Comparison of ENCODE assay signal across 7 mouse cellular contexts in the genomic region with DNA sequence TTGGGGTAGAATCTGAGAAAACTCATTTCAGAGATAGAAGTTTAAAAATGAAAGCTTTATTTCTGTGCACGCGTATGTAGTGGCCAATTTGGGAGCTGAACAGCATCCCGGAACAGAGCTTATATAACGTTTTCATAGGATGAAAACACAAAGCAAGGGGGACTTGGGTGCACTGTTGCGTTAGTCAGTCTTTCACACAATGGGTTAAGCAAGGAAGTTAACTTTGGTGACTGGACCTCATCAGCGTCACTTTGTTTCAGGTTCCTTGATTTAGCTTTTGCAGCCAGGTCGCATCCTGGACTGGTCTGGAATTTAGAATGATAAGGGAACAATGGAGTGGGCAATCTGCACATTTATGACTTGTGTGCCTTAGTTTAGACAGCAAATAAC. TPM values are rescaled to one million over a fixed set of nuclear protein-coding genes. Genes with fewer than 3 reads are reported as not detected.
DNase-seq lines count a peak whose midpoint lies in the region; ATAC-seq and TF ChIP-seq lines count a peak whose summit lies in the region.

No protein-coding gene starts in this region.

- 2% methylated on average over 7 of the region's 7 CpGs for WGBS in lung, adult 2 months
- 21% methylated on average over 7 of the region's 7 CpGs for WGBS in limb, embryonic 12.5 days
- 8% methylated on average over 7 of the region's 7 CpGs for WGBS in olfactory bulb, adult 2 months

- no peak for TF ChIP-seq CTCF in lung, adult 2 months (IDR thresholded peaks at IDR 0.05; ENCODE audit: insufficient read depth, low read length)
- no peak for TF ChIP-seq CTCF in embryonic fibroblast, embryonic 13.5 days (IDR thresholded peaks at IDR 0.05; ENCODE audit: borderline replicate concordance, insufficient read depth, low read length)
- TF ChIP-seq CTCF in olfactory bulb, adult 2 months (IDR thresholded peaks at IDR 0.05; ENCODE audit: insufficient read depth, low read depth, low read length), result no peak

- H3K27ac ChIP-seq in embryonic fibroblast, embryonic 13.5 days (ENCODE audit: insufficient read depth, low read length), result no peak overlapping the region
- H3K27ac ChIP-seq in limb, embryonic 12.5 days, result peak overlapping the region; percentile 54; the same call in 1 of the 2 replicates
- peak overlapping the region; percentile 39; the same call in 1 of the 2 replicates for H3K27ac ChIP-seq in olfactory bulb, adult 2 months (ENCODE audit: insufficient read depth, low read depth, low read length)

- ATAC-seq in limb, embryonic 12.5 days (ENCODE audit: insufficient number of reproducible peaks, insufficient read depth, low FRiP score, low TSS enrichment, low read depth), result no peak

- H3K9me3 ChIP-seq in limb, embryonic 12.5 days, result no peaks in the 10 kb centered on the region

- peak overlapping the region; percentile 73 for H3K4me3 ChIP-seq in lung, adult 2 months (replicated peaks; ENCODE audit: extremely low read depth, low read depth, low read length)
- peak overlapping the region; percentile 18; the same call in 1 of the 2 replicates for H3K4me3 ChIP-seq in embryonic fibroblast, embryonic 13.5 days (ENCODE audit: insufficient read depth, low read length)
- peak overlapping the region; percentile 66 for H3K4me3 ChIP-seq in limb, embryonic 12.5 days (replicated peaks)
- peak overlapping the region; percentile 58 for H3K4me3 ChIP-seq in olfactory bulb, adult 2 months (ENCODE audit: insufficient read depth, low read depth, low read length)

- 0 out of 2 replicates have a peak, but pooled peaks cover 5% of the 10 kb centered on the region for H3K27me3 ChIP-seq in limb, embryonic 12.5 days

- peaks cover 9% of the 10 kb centered on the region; the same call in 1 of the 2 replicates for H3K4me1 ChIP-seq in lung, adult 2 months (ENCODE audit: control insufficient read depth, insufficient read depth, low read length)
- peaks cover 2% of the 10 kb centered on the region; the same call in 1 of the 2 replicates for H3K4me1 ChIP-seq in embryonic fibroblast, embryonic 13.5 days (ENCODE audit: control insufficient read depth, insufficient read depth, low read length)
- H3K4me1 ChIP-seq in limb, embryonic 12.5 days (replicated peaks), result peaks cover 14% of the 10 kb centered on the region
- peaks cover 9% of the 10 kb centered on the region for H3K4me1 ChIP-seq in olfactory bulb, adult 2 months (ENCODE audit: control insufficient read depth, insufficient read depth, low read length)

- H3K4me2 ChIP-seq in limb, embryonic 12.5 days, result peak overlapping the region; percentile 75

- H3K9ac ChIP-seq in limb, embryonic 12.5 days (replicated peaks), result peak overlapping the region; percentile 32

- TF ChIP-seq POLR2A in lung, adult 2 months (IDR thresholded peaks at IDR 0.05; ENCODE audit: borderline replicate concordance, extremely low read depth, low read depth, low read length), result no peak
- TF ChIP-seq POLR2A in embryonic fibroblast, embryonic 13.5 days (IDR thresholded peaks at IDR 0.05; ENCODE audit: low read depth, low read length), result no peak
- no peak for TF ChIP-seq POLR2A in olfactory bulb, adult 2 months (IDR thresholded peaks at IDR 0.05; ENCODE audit: insufficient read depth, low read depth, low read length)

- H3K36me3 ChIP-seq in limb, embryonic 12.5 days, result peaks cover 19% of the 10 kb centered on the region

- no peak for DNase-seq in lung, adult 2 months
- no peak for DNase-seq in lung, postnatal 14 days
- no peak for DNase-seq in retina, embryonic 14.5 days (ENCODE audit: low spot score)
- no peak for DNase-seq in thymus, postnatal 25 days

RNA-seq across cellular contexts. Expression of gene E430018J23Rik, which starts 0.5 kb away (rescaled TPM):
- polyA plus RNA-seq in lung, adult 2 months (2012; rRNA removed), result 7.6 TPM in 2 replicates
- polyA plus RNA-seq in embryonic fibroblast, embryonic 13.5 days (2011; ENCODE audit: insufficient read length, low read depth, missing spikeins), result 5.3 and 7.1 TPM in 2 replicates
- 6.4 and 7.0 TPM in 2 replicates for polyA plus RNA-seq in limb, embryonic 12.5 days (2016; fragmentation: Nextera tagmentation; extraction: Ambion mirVana)
- polyA plus RNA-seq in olfactory bulb, adult 2 months (2012; ENCODE audit: insufficient read depth, insufficient read length, low replicate concordance, missing spikeins), result not detected in 2 replicates

RNA-seq across cellular contexts. Expression of gene 9130019O22Rik, which starts 7.0 kb away (rescaled TPM):
- polyA plus RNA-seq in lung, adult 2 months (2012; rRNA removed), result 4.1 and 5.1 TPM in 2 replicates
- 1.6 and 2.1 TPM in 2 replicates for polyA plus RNA-seq in embryonic fibroblast, embryonic 13.5 days (2011; ENCODE audit: insufficient read length, low read depth, missing spikeins)
- 5.8 and 6.7 TPM in 2 replicates for polyA plus RNA-seq in limb, embryonic 12.5 days (2016; fragmentation: Nextera tagmentation; extraction: Ambion mirVana)
- not detected in 2 replicates for polyA plus RNA-seq in olfactory bulb, adult 2 months (2012; ENCODE audit: insufficient read depth, insufficient read length, low replicate concordance, missing spikeins)

RNA-seq across cellular contexts. Expression of gene Zfp764, which starts 12.7 kb away (rescaled TPM):
- 7.5 and 8.5 TPM in 2 replicates for polyA plus RNA-seq in lung, adult 2 months (2012; rRNA removed)
- 3.3 and 5.0 TPM in 2 replicates for polyA plus RNA-seq in embryonic fibroblast, embryonic 13.5 days (2011; ENCODE audit: insufficient read length, low read depth, missing spikeins)
- 7.0 and 8.3 TPM in 2 replicates for polyA plus RNA-seq in limb, embryonic 12.5 days (2016; fragmentation: Nextera tagmentation; extraction: Ambion mirVana)
- not detected in 2 replicates for polyA plus RNA-seq in olfactory bulb, adult 2 months (2012; ENCODE audit: insufficient read depth, insufficient read length, low replicate concordance, missing spikeins)

RNA-seq across cellular contexts. Expression of gene Zfp747, which starts 18.1 kb away (rescaled TPM):
- polyA plus RNA-seq in lung, adult 2 months (2012; rRNA removed), result 10.9 TPM in 2 replicates
- 4.5 and 7.0 TPM in 2 replicates for polyA plus RNA-seq in embryonic fibroblast, embryonic 13.5 days (2011; ENCODE audit: insufficient read length, low read depth, missing spikeins)
- 9.2 and 10.1 TPM in 2 replicates for polyA plus RNA-seq in limb, embryonic 12.5 days (2016; fragmentation: Nextera tagmentation; extraction: Ambion mirVana)
- not detected in 2 replicates for polyA plus RNA-seq in olfactory bulb, adult 2 months (2012; ENCODE audit: insufficient read depth, insufficient read length, low replicate concordance, missing spikeins)

RNA-seq across cellular contexts. Expression of gene Zfp688, which starts 27.9 kb away (rescaled TPM):
- polyA plus RNA-seq in lung, adult 2 months (2012; rRNA removed), result 22.6 and 23.0 TPM in 2 replicates
- 9.6 and 11.0 TPM in 2 replicates for polyA plus RNA-seq in embryonic fibroblast, embryonic 13.5 days (2011; ENCODE audit: insufficient read length, low read depth, missing spikeins)
- 29.4 and 31.3 TPM in 2 replicates for polyA plus RNA-seq in limb, embryonic 12.5 days (2016; fragmentation: Nextera tagmentation; extraction: Ambion mirVana)
- polyA plus RNA-seq in olfactory bulb, adult 2 months (2012; ENCODE audit: insufficient read depth, insufficient read length, low replicate concordance, missing spikeins), result not detected in 2 replicates

Comparison
In these comparisons a context has a peak if more than half of its experiments do, and no peak if none do; other contexts are left out.
1. H3K4me3 ChIP-seq: peak in every context shown above with its lines; median percentile 73 in lung, adult 2 months; 66 in limb, embryonic 12.5 days; 58 in olfactory bulb, adult 2 months; 18 in embryonic fibroblast, embryonic 13.5 days.